Mouse (Mus musculus): ENCODE measurements around the gene Cysltr2.

Gene Cysltr2

DNA sequence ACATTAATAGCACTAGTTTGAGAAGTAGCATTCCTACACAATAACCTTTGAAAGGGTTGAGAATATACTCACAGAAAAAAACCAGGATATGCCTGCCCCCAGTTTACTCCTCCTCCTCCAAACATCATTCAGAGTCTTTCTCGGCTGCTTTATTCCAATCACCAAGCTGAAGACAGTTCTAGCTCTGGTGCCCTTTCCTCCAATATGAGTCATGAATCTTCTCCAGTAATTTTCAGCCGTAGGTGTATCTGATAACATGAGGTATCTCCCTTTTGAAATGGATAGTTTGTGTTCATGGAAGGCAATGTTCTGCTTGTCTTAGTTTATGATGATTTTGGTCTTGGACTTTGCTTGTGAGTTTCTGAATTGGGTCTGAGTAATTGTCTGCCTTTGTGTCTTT, 62.9 kb downstream of the Cysltr2 start:
- CTCF ChIA-PET = no interaction called here

GRCm38 (mm10) chr14:72985113-72985512, 63.8 kb downstream of the Cysltr2 start:
- CTCF ChIA-PET = no interaction called here

GRCm38 (mm10) chr14:72983456-72983855, 65.5 kb downstream of the Cysltr2 start:
- CTCF ChIA-PET = no interaction called here

DNA sequence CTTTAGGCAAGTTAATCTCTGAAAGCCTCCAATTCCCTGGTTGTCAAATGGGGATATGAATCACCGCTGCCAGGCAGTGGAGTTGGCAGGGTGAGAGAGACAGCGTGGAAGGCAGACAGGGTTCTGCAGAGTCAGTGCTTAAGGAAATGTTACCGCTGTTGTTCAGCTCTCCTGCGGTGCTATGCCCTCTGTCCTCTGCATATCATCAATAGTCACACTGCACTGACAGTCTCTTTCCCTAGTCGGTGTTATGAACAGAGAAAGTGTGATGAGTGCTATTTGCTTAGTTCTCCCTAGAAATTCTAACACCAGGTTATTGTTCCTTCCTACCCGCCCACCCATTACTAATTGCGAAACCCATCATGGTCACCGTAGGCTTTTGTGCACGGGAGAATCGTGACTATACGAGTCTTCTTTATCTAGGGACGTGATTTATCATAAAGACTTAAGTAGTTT, 65.9 kb downstream of the Cysltr2 start:
- CTCF ChIA-PET = no interaction called here

GRCm38 (mm10) chr14:72980761-72981160, 68.2 kb downstream of the Cysltr2 start:
- CTCF ChIA-PET = interaction anchor here (0.5 to 0.7 kb wide), 2 partner anchors 23 to 123 kb away, joined by 3 to 4 read pairs; no protein-coding TSS in a partner anchor

DNA sequence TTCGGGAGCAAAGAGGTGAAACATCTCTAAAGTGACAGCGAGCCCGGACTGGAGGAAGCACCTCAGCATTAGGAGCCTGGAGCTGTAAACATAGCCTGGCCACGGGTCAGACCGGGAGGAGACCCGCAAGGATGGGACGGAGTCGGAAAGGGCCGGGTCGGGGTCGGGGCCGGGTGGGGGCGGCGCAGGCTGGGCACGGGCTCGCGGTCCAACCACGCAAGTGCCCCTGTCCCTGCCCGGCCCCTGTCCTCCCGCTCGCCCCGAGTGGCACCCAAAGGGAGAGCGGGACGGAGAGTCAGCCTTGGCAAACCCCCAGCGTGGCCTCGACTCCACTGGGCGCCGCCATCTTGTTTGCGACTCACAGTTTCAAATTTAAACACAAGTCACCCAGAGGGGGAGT, 68.8 kb downstream of the Cysltr2 start:
- CTCF ChIA-PET = interaction anchor here (0.6 kb wide), 1 partner anchor 120 kb away, joined by 3 read pairs; no protein-coding TSS in a partner anchor

GRCm38 (mm10) chr14:72976111-72976510, 72.8 kb downstream of the Cysltr2 start:
- CTCF ChIA-PET = no interaction called here
